7 mouse cellular contexts compared by ENCODE assay signal in genomic region chr3:146449745-146450250, GRCm38 (mm10). TPM values are rescaled to one million over a fixed set of nuclear protein-coding genes. Genes with fewer than 3 reads are reported as not detected.
DNase-seq lines count a peak whose midpoint lies in the region; ATAC-seq and TF ChIP-seq lines count a peak whose summit lies in the region.

Gene Ctbs, plus strand, starts transcription at chr3:146449795.

- no peak; the same call in 1 of the 2 replicates for ATAC-seq in lung, embryonic 16.5 days (ENCODE audit: low read depth)
- ATAC-seq in forebrain, embryonic 11.5 days (replicated peaks; ENCODE audit: low FRiP score), result no peak; the same call in 1 of the 2 replicates
- no peak; the same call in 1 of the 2 replicates for ATAC-seq in limb, embryonic 15.5 days (ENCODE audit: insufficient number of reproducible peaks, low FRiP score, low TSS enrichment, low read depth)

- no peak for DNase-seq in lung, postnatal 10 days
- no peak for DNase-seq in forebrain, embryonic 11.5 days (ENCODE audit: low spot score)
- DNase-seq in urinary bladder, postnatal 25 days (ENCODE audit: low spot score), result no peak
- no peak for DNase-seq in urinary bladder, postnatal 4 days (ENCODE audit: low spot score in 2 of 2)

- H3K4me3 ChIP-seq in lung, embryonic 16.5 days (ENCODE audit: low read length), result peak within 1 kb of the TSS; percentile 71
- H3K4me3 ChIP-seq in forebrain, embryonic 11.5 days (ENCODE audit: low read depth, low read length), result peak within 1 kb of the TSS; percentile 45
- peak within 1 kb of the TSS; percentile 59 for H3K4me3 ChIP-seq in limb, embryonic 15.5 days
- peak within 1 kb of the TSS; percentile 77 for H3K4me3 ChIP-seq in small intestine, adult 2 months (ENCODE audit: low read depth, low read length)

- peak within 1 kb of the TSS; percentile 95 for H3K27ac ChIP-seq in lung, embryonic 16.5 days (ENCODE audit: low read length)
- no peak within 1 kb of the TSS; the same call in 1 of the 2 replicates for H3K27ac ChIP-seq in forebrain, embryonic 11.5 days (ENCODE audit: low read depth, low read length)
- H3K27ac ChIP-seq in limb, embryonic 15.5 days, result peak within 1 kb of the TSS; percentile 87
- H3K27ac ChIP-seq in small intestine, adult 2 months (ENCODE audit: insufficient read depth, low read depth, low read length), result peak within 1 kb of the TSS; percentile 57

- H3K9ac ChIP-seq in lung, embryonic 16.5 days (ENCODE audit: low read length), result peak within 1 kb of the TSS; percentile 90
- H3K9ac ChIP-seq in forebrain, embryonic 11.5 days (ENCODE audit: low read length), result peak within 1 kb of the TSS; percentile 69
- peak within 1 kb of the TSS; percentile 61 for H3K9ac ChIP-seq in limb, embryonic 15.5 days

- TF ChIP-seq CTCF in small intestine, adult 2 months (IDR thresholded peaks at IDR 0.05; ENCODE audit: extremely low read depth, insufficient read length, insufficient replicate concordance, low read depth, low read length), result no peak

- H3K4me2 ChIP-seq in lung, embryonic 16.5 days (ENCODE audit: low read depth, low read length), result peak within 1 kb of the TSS; percentile 65
- H3K4me2 ChIP-seq in forebrain, embryonic 11.5 days (ENCODE audit: low read depth, low read length, severe bottlenecking), result peak within 1 kb of the TSS; percentile 69
- H3K4me2 ChIP-seq in limb, embryonic 15.5 days, result peak within 1 kb of the TSS; percentile 64

- no peak for TF ChIP-seq POLR2A in small intestine, adult 2 months (IDR thresholded peaks at IDR 0.05; ENCODE audit: low read depth, low read length)

- H3K9me3 ChIP-seq in lung, embryonic 16.5 days (ENCODE audit: control insufficient read depth, low read length), result no peaks in the 10 kb centered on the region
- no peaks in the 10 kb centered on the region; the same call in 1 of the 2 replicates for H3K9me3 ChIP-seq in forebrain, embryonic 11.5 days (ENCODE audit: control insufficient read depth, low read length)
- no peaks in the 10 kb centered on the region for H3K9me3 ChIP-seq in limb, embryonic 15.5 days

- no peaks in the 10 kb centered on the region for H3K27me3 ChIP-seq in lung, embryonic 16.5 days (ENCODE audit: control insufficient read depth, insufficient read depth, low read depth, low read length)
- no peaks in the 10 kb centered on the region for H3K27me3 ChIP-seq in forebrain, embryonic 11.5 days (ENCODE audit: control insufficient read depth, insufficient read depth, low read length)
- H3K27me3 ChIP-seq in limb, embryonic 15.5 days, result no peaks in the 10 kb centered on the region
- H3K27me3 ChIP-seq in small intestine, adult 2 months (ENCODE audit: control insufficient read depth, insufficient read depth, low read length), result no peaks in the 10 kb centered on the region

- 39% methylated on average over 9 of the region's 9 CpGs for WGBS in lung, embryonic 16.5 days
- WGBS in forebrain, embryonic 11.5 days, result 52% methylated on average over 9 of the region's 9 CpGs
- WGBS in limb, embryonic 15.5 days, result 41% methylated on average over 9 of the region's 9 CpGs
- WGBS in small intestine, adult 2 months, result 41% methylated on average over 9 of the region's 9 CpGs

- peaks cover 5% of the 10 kb centered on the region; the same call in 1 of the 2 replicates for H3K4me1 ChIP-seq in lung, embryonic 16.5 days (replicated peaks; ENCODE audit: control insufficient read depth, insufficient read depth, low read length)
- H3K4me1 ChIP-seq in forebrain, embryonic 11.5 days (replicated peaks; ENCODE audit: control insufficient read depth, insufficient read depth, low read length), result no peaks in the 10 kb centered on the region; the same call in 1 of the 2 replicates
- H3K4me1 ChIP-seq in limb, embryonic 15.5 days, result peaks cover 8% of the 10 kb centered on the region
- peaks cover 5% of the 10 kb centered on the region for H3K4me1 ChIP-seq in small intestine, adult 2 months (ENCODE audit: control insufficient read depth, insufficient read depth, insufficient read length, low read length)

- no peaks in the 10 kb centered on the region for H3K36me3 ChIP-seq in lung, embryonic 16.5 days (ENCODE audit: control insufficient read depth, insufficient read depth, low read length)
- no peaks in the 10 kb centered on the region; the same call in 1 of the 2 replicates for H3K36me3 ChIP-seq in forebrain, embryonic 11.5 days (ENCODE audit: control insufficient read depth, insufficient read depth, low read length)
- no peaks in the 10 kb centered on the region for H3K36me3 ChIP-seq in limb, embryonic 15.5 days
- no peaks in the 10 kb centered on the region for H3K36me3 ChIP-seq in small intestine, adult 2 months (ENCODE audit: control insufficient read depth, insufficient read depth, low read length)

RNA-seq across cellular contexts. Expression of gene Ctbs, which starts in this region (rescaled TPM):
- polyA plus RNA-seq in lung, embryonic 16.5 days (2015; fragmentation: Nextera tagmentation; extraction: Ambion mirVana), result 11.3 and 11.7 TPM in 2 replicates
- polyA plus RNA-seq in forebrain, embryonic 11.5 days (2014; fragmentation: Nextera tagmentation; extraction: Ambion mirVana), result 5.7 and 6.0 TPM in 2 replicates
- polyA plus RNA-seq in limb, embryonic 15.5 days (2015; fragmentation: Nextera tagmentation; extraction: Ambion mirVana), result 10.1 and 10.4 TPM in 2 replicates
- polyA plus RNA-seq in small intestine, adult 2 months (2012; rRNA removed), result 0.41 and 0.70 TPM in 2 replicates
